Mouse (Mus musculus): Measurements from ENCODE around the gene Plekhg5. TPM values are rescaled to one million over a fixed set of nuclear protein-coding genes. Genes with fewer than 3 reads are reported as not detected.

The Plekhg5 gene
- polyA plus RNA-seq, 1 experiment from 2014 or later, result 14.2 TPM

GRCm38 (mm10) chr4:152092751-152093293 is 20.5 kb downstream of the Plekhg5 start:
- WGBS, result 57% methylated on average over 8 of the region's 8 CpGs
- Histone ChIP-seq H3K4me3 (ENCODE audit: low read length) (no peak overlapping the region), H3K4me1 (ENCODE audit: control insufficient read depth, insufficient read depth, low read length) (peaks cover 24% of the 10 kb centered on the region), H3K27me3 (replicated peaks; ENCODE audit: control insufficient read depth, insufficient read depth, low read length) (no peaks in the 10 kb centered on the region), H3K36me3 (ENCODE audit: control insufficient read depth, insufficient read depth, low read length) (no peaks in the 10 kb centered on the region), H3K27ac (ENCODE audit: low read length) (no peak overlapping the region), H3K9ac (ENCODE audit: low read depth, low read length) (peak overlapping the region; percentile 1; the same call in 1 of the 2 replicates), H3K4me2 (ENCODE audit: low read depth, low read length) (no peak overlapping the region), H3K9me3 (ENCODE audit: control insufficient read depth, low read length) (no peaks in the 10 kb centered on the region)
- ATAC-seq, result peak; percentile 72

- no peak overlapping the region for H3K27ac ChIP-seq (ENCODE audit: low read length)
- no peak overlapping the region for H3K9ac ChIP-seq (ENCODE audit: low read depth, low read length)
- H3K4me1 ChIP-seq (ENCODE audit: control insufficient read depth, insufficient read depth, low read length), result peaks cover 13% of the 10 kb centered on the region
- no peaks in the 10 kb centered on the region for H3K9me3 ChIP-seq (ENCODE audit: control insufficient read depth, low read length)
- 90% methylated on average over 12 of the region's 12 CpGs for WGBS
- H3K27me3 ChIP-seq (replicated peaks; ENCODE audit: control insufficient read depth, insufficient read depth, low read length), result no peaks in the 10 kb centered on the region
- no peak for ATAC-seq
- H3K4me2 ChIP-seq (ENCODE audit: low read depth, low read length), result no peak overlapping the region
- H3K4me3 ChIP-seq (ENCODE audit: low read length), result no peak overlapping the region
- no peaks in the 10 kb centered on the region for H3K36me3 ChIP-seq (ENCODE audit: control insufficient read depth, insufficient read depth, low read length)
Measured at GRCm38 (mm10) chr4:152094233-152094632, 21.9 kb downstream of the Plekhg5 start.

DNA sequence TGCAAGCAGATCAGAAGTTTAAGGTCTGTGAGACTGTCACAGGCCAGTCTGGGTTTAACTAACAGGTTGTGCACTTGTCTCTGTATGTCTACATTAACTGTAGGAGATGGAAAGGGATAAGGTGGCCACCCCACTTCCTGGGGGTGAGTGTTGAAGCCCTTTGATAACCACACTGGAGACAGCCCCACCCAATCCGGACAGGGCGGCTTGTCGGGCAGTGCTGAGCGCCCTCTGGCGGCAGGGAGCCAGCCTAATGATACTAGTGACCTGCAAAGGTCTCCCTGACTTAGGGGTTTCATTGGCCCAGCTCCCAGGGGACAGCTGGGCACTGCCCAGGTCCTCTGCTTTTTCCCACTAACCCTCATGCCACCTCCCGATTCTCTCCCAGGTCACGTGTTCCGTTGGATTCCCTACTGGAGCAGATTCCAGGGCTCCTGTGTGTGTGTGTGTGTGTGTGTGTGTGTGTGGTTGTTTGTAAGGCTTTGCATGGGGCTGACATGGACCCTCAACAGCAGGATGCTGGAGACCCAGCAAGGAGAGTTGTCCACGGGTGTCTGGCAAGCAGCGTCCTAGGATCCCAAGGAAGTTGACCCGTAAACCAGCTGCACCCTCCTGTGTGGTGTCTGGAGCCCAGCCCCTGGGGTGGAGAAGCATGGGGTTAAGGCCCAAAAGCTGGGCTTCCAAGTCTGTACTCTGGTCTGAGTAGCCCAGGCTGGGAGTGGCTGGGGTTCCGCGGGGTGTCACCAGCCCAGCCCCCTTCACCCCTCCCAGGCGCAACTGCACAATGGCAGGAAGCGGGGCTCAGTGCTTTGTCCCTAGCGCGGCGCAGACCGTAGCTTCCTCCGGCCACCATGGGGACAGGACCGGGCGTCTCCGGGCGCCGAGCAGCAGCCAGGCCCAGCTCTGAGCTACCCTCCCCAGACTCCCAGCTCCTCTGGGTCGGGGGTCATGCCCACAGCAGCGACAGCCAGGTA is 23.9 kb downstream of the Plekhg5 start:
- Histone ChIP-seq H3K27ac (ENCODE audit: low read length) (peak overlapping the region; percentile 38; the same call in 1 of the 2 replicates), H3K9me3 (ENCODE audit: control insufficient read depth, low read length) (no peaks in the 10 kb centered on the region), H3K27me3 (replicated peaks; ENCODE audit: control insufficient read depth, insufficient read depth, low read length) (no peaks in the 10 kb centered on the region), H3K4me3 (ENCODE audit: low read length) (peak overlapping the region; percentile 28), H3K36me3 (ENCODE audit: control insufficient read depth, insufficient read depth, low read length) (no peaks in the 10 kb centered on the region), H3K4me1 (ENCODE audit: control insufficient read depth, insufficient read depth, low read length) (peaks cover 13% of the 10 kb centered on the region), H3K4me2 (ENCODE audit: low read depth, low read length) (no peak overlapping the region), H3K9ac (ENCODE audit: low read depth, low read length) (peak overlapping the region; percentile 31; the same call in 1 of the 2 replicates)
- 32% methylated on average over 27 of the region's 27 CpGs for WGBS
- peak; percentile 57 for ATAC-seq

DNA sequence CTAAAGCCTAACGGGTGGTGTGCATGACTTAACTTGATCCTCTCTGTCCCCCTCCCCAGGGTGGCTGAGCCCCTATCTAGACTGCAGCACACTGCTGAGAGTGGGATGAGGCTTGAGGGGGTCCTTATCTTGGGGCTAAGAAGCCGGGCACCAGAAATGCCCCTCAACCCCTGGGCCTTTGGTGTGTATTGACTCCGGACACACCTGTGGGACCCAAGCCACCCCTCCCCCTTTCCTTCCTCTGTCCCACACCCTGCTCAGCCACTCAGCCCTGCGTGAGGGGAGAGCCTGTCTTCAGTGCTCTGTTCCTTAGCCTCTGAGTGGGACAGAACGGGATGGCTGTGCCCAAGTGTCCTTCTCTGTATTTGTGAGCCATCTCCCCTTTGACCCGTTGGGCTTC is 24.6 kb downstream of the Plekhg5 start:
- WGBS, result 54% methylated on average over 6 of the region's 6 CpGs
- H3K27me3 ChIP-seq (replicated peaks; ENCODE audit: control insufficient read depth, insufficient read depth, low read length), result no peaks in the 10 kb centered on the region
- no peaks in the 10 kb centered on the region for H3K9me3 ChIP-seq (ENCODE audit: control insufficient read depth, low read length)
- peaks cover 13% of the 10 kb centered on the region for H3K4me1 ChIP-seq (ENCODE audit: control insufficient read depth, insufficient read depth, low read length)
- 0 out of 2 replicates have a peak overlapping the region, but pooled peaks have one; percentile 31 for H3K9ac ChIP-seq (ENCODE audit: low read depth, low read length)
- 0 out of 2 replicates have a peak, but pooled peaks have one; percentile 10 for ATAC-seq
- H3K4me3 ChIP-seq (ENCODE audit: low read length), result peak overlapping the region; percentile 28
- no peak overlapping the region for H3K4me2 ChIP-seq (ENCODE audit: low read depth, low read length)
- peak overlapping the region; percentile 38; the same call in 1 of the 2 replicates for H3K27ac ChIP-seq (ENCODE audit: low read length)
- no peaks in the 10 kb centered on the region for H3K36me3 ChIP-seq (ENCODE audit: control insufficient read depth, insufficient read depth, low read length)

DNA sequence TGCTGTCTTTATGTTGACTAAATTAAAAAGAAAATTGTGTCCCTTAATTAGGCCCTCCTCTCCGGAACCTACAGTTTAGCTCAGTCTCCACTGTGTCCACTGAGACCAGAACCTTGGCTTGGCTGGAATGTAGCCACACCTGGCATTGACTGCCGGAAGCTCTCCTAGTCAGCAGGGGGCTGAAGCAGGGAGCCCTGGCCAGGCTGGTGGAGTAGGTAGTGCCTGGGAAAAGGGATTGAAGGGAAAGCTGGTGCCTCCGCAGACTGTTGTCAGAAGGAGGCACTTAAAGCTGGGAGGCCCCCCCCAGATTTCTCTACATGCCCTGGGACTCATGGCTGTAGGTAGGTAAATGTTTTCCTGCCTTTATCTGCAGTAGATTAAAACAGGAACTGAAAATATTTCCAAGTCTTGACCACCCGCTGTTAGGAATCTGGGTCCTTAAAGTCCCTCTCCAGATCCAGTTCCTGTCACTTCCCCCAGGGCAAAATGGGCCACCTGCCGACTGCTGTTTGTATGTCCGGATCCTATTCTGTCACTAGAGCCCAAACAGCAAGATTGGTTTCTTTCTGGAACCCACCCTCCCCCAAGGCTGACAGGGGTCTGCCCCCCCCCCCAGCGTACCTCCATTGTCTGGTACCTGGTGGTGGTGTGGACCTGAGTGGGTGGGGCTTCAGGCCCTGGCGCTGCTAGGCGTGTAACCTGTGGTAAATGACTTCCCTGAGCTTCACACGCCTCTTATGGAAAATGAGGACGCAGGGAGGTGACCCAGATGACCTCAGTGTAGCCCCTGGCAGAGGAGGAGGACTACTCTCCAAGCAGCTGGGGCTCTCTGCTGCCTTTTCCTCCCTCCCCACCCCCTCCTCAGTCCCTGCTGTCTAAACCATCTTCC is 25.9 kb downstream of the Plekhg5 start:
- no peak overlapping the region for H3K4me3 ChIP-seq (ENCODE audit: low read length)
- no peaks in the 10 kb centered on the region for H3K36me3 ChIP-seq (ENCODE audit: control insufficient read depth, insufficient read depth, low read length)
- H3K9me3 ChIP-seq (ENCODE audit: control insufficient read depth, low read length), result no peaks in the 10 kb centered on the region
- 0 out of 2 replicates have a peak overlapping the region, but pooled peaks have one; percentile 0 for H3K4me2 ChIP-seq (ENCODE audit: low read depth, low read length)
- no peaks in the 10 kb centered on the region for H3K27me3 ChIP-seq (replicated peaks; ENCODE audit: control insufficient read depth, insufficient read depth, low read length)
- WGBS, result 35% methylated on average over 11 of the region's 11 CpGs
- H3K27ac ChIP-seq (ENCODE audit: low read length), result no peak overlapping the region
- no peak overlapping the region for H3K9ac ChIP-seq (ENCODE audit: low read depth, low read length)
- H3K4me1 ChIP-seq (ENCODE audit: control insufficient read depth, insufficient read depth, low read length), result 0 out of 2 replicates have a peak, but pooled peaks cover 5% of the 10 kb centered on the region
- ATAC-seq, result peak; percentile 10; the same call in 1 of the 2 replicates

DNA sequence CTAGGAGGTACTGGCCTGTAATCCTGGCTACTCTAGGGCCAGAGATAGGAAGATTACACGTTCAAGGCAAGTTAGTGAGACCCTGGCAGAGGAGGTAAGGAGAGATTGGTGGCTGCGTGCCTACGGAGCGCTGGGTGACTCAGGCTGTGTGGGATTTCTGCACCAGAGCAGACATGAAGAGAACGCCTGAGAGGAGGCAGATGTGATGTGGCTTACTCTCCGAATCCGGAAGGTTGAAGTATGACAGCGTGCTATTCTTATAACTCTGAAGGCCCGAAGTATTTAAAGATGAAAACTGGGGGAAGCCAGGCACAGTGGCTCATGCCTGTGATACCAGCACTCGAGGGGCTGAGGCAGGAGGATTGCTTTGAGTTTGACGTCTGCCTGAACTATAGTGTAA is 28.2 kb downstream of the Plekhg5 start:
- Histone ChIP-seq H3K27ac (ENCODE audit: low read length) (0 out of 2 replicates have a peak overlapping the region, but pooled peaks have one; percentile 24), H3K27me3 (replicated peaks; ENCODE audit: control insufficient read depth, insufficient read depth, low read length) (no peaks in the 10 kb centered on the region), H3K36me3 (ENCODE audit: control insufficient read depth, insufficient read depth, low read length) (no peaks in the 10 kb centered on the region), H3K4me3 (ENCODE audit: low read length) (no peak overlapping the region), H3K4me2 (ENCODE audit: low read depth, low read length) (no peak overlapping the region), H3K4me1 (ENCODE audit: control insufficient read depth, insufficient read depth, low read length) (peaks cover 5% of the 10 kb centered on the region; the same call in 1 of the 2 replicates), H3K9ac (ENCODE audit: low read depth, low read length) (no peak overlapping the region), H3K9me3 (ENCODE audit: control insufficient read depth, low read length) (no peaks in the 10 kb centered on the region)
- no peak for ATAC-seq
- WGBS, result 69% methylated on average over 11 of the region's 11 CpGs

GRCm38 (mm10) chr4:152101081-152101653 is 28.9 kb downstream of the Plekhg5 start:
- Histone ChIP-seq H3K36me3 (ENCODE audit: control insufficient read depth, insufficient read depth, low read length) (0 out of 2 replicates have a peak, but pooled peaks cover 1% of the 10 kb centered on the region), H3K27ac (ENCODE audit: low read length) (0 out of 2 replicates have a peak overlapping the region, but pooled peaks have one; percentile 24), H3K9ac (ENCODE audit: low read depth, low read length) (no peak overlapping the region), H3K4me3 (ENCODE audit: low read length) (no peak overlapping the region), H3K4me2 (ENCODE audit: low read depth, low read length) (no peak overlapping the region), H3K27me3 (replicated peaks; ENCODE audit: control insufficient read depth, insufficient read depth, low read length) (no peaks in the 10 kb centered on the region), H3K9me3 (ENCODE audit: control insufficient read depth, low read length) (no peaks in the 10 kb centered on the region), H3K4me1 (ENCODE audit: control insufficient read depth, insufficient read depth, low read length) (no peaks in the 10 kb centered on the region; the same call in 1 of the 2 replicates)
- WGBS, result 60% methylated on average over 7 of the region's 7 CpGs
- ATAC-seq, result no peak

GRCm38 (mm10) chr4:152101921-152102320 is 29.6 kb downstream of the Plekhg5 start:
- WGBS, result 93% methylated on average over 16 of the region's 16 CpGs
- Histone ChIP-seq H3K4me3 (ENCODE audit: low read length) (no peak overlapping the region), H3K9me3 (ENCODE audit: control insufficient read depth, low read length) (no peaks in the 10 kb centered on the region), H3K27me3 (replicated peaks; ENCODE audit: control insufficient read depth, insufficient read depth, low read length) (no peaks in the 10 kb centered on the region), H3K9ac (ENCODE audit: low read depth, low read length) (no peak overlapping the region), H3K4me1 (ENCODE audit: control insufficient read depth, insufficient read depth, low read length) (peaks cover under 1% of the 10 kb centered on the region), H3K27ac (ENCODE audit: low read length) (no peak overlapping the region), H3K4me2 (ENCODE audit: low read depth, low read length) (no peak overlapping the region), H3K36me3 (ENCODE audit: control insufficient read depth, insufficient read depth, low read length) (0 out of 2 replicates have a peak, but pooled peaks cover 6% of the 10 kb centered on the region)
- ATAC-seq, result no peak
